24 mouse cellular contexts compared by ENCODE assay signal in genomic region chr12:41356040-41356439, GRCm38 (mm10).
DNase-seq lines count a peak whose midpoint lies in the region; ATAC-seq and TF ChIP-seq lines count a peak whose summit lies in the region.
"Had no signal": no experiment of that assay in that cellular context is flagged by ENCODE, and none has a peak within 500 bp of the region (broad histone marks: within the 10 kb centered on the region; RNA-seq: fewer than 3 reads in every experiment).

No protein-coding gene starts in this region.

- no peak overlapping the region for H3K27ac ChIP-seq in kidney, postnatal 0 days
- no peak overlapping the region for H3K27ac ChIP-seq in kidney, embryonic 16.5 days (ENCODE audit: low read length)
- H3K27ac ChIP-seq in intestine, embryonic 15.5 days = no peak overlapping the region
- H3K27ac ChIP-seq in liver, embryonic 12.5 days = no peak overlapping the region
- H3K27ac ChIP-seq: heart, embryonic 13.5 days; left cerebral cortex, adult 2 months; liver, embryonic 13.5 days; stomach, embryonic 15.5 days had no signal

- H3K9ac ChIP-seq in kidney, postnatal 0 days (ENCODE audit: low read depth, low read length) = no peak overlapping the region
- H3K9ac ChIP-seq in kidney, embryonic 16.5 days (replicated peaks; ENCODE audit: low read length) = no peak overlapping the region
- H3K9ac ChIP-seq in intestine, embryonic 15.5 days = no peak overlapping the region
- H3K9ac ChIP-seq in liver, embryonic 12.5 days = no peak overlapping the region
- H3K9ac ChIP-seq: heart, embryonic 13.5 days; liver, embryonic 13.5 days; stomach, embryonic 15.5 days had no signal

- WGBS in kidney, postnatal 0 days = 46% methylated on average over 3 of the region's 3 CpGs
- 56% methylated on average over 3 of the region's 3 CpGs for WGBS in kidney, embryonic 16.5 days
- 57% methylated on average over 3 of the region's 3 CpGs for WGBS in intestine, embryonic 15.5 days
- 55% methylated on average over 3 of the region's 3 CpGs for WGBS in liver, embryonic 12.5 days (ENCODE audit: insufficient replicate concordance)

- H3K4me2 ChIP-seq in kidney, postnatal 0 days (ENCODE audit: low read length) = no peak overlapping the region
- H3K4me2 ChIP-seq in kidney, embryonic 16.5 days (replicated peaks; ENCODE audit: low read depth, low read length) = no peak overlapping the region
- no peak overlapping the region for H3K4me2 ChIP-seq in intestine, embryonic 15.5 days (replicated peaks)
- H3K4me2 ChIP-seq in liver, embryonic 12.5 days = no peak overlapping the region
- H3K4me2 ChIP-seq: heart, embryonic 13.5 days; liver, embryonic 13.5 days; stomach, embryonic 15.5 days had no signal

- H3K4me3 ChIP-seq in kidney, postnatal 0 days (replicated peaks; ENCODE audit: low read depth, low read length) = no peak overlapping the region
- no peak overlapping the region for H3K4me3 ChIP-seq in kidney, embryonic 16.5 days (ENCODE audit: low read length)
- no peak overlapping the region for H3K4me3 ChIP-seq in intestine, embryonic 15.5 days (replicated peaks)
- no peak overlapping the region for H3K4me3 ChIP-seq in liver, embryonic 12.5 days
- H3K4me3 ChIP-seq: heart, embryonic 13.5 days; left cerebral cortex, adult 2 months; liver, embryonic 13.5 days; megakaryocyte, embryonic 14.5 days; stomach, embryonic 15.5 days had no signal

- peak; percentile 35 for DNase-seq in embryo, embryonic 10 days (ENCODE audit: low spot score)
- DNase-seq in embryo, embryonic 9.5 days (ENCODE audit: extremely low spot score) = no peak
- peak; percentile 59 for DNase-seq in kidney, postnatal 0 days (ENCODE audit: low spot score)
- peak; percentile 35 for DNase-seq in 3T3-L1 (ENCODE audit: low read depth, low spot score)
- DNase-seq in c-Kit-positive CD71-positive TER-119-negative erythroid progenitor cells, embryonic 14.5 days (ENCODE audit: low read depth) = peak; percentile 5
- DNase-seq: adrenal gland, adult 8-10 months; cerebellum, adult 11 months; gastrocnemius, postnatal 10 days; heart, adult 11 months; heart, postnatal 36 days; kidney, adult 8-10 months; kidney, postnatal 36 days; left cerebral cortex, postnatal 4 days; liver, embryonic 13.5 days; thymus, adult 18-20 months had no signal

- H3K4me1 ChIP-seq in kidney, postnatal 0 days (replicated peaks; ENCODE audit: insufficient read depth, low read length) = no peaks in the 10 kb centered on the region
- H3K4me1 ChIP-seq in kidney, embryonic 16.5 days (ENCODE audit: insufficient read depth, low read length) = no peaks in the 10 kb centered on the region
- H3K4me1 ChIP-seq in intestine, embryonic 15.5 days (replicated peaks) = no peaks in the 10 kb centered on the region
- H3K4me1 ChIP-seq in liver, embryonic 12.5 days = no peaks in the 10 kb centered on the region
- H3K4me1 ChIP-seq: heart, embryonic 13.5 days; liver, embryonic 13.5 days; megakaryocyte, embryonic 14.5 days; stomach, embryonic 15.5 days had no signal

- TF ChIP-seq CTCF in kidney, postnatal 0 days (IDR thresholded peaks at IDR 0.05; ENCODE audit: low read depth) = no peak

- no peaks in the 10 kb centered on the region for H3K36me3 ChIP-seq in kidney, postnatal 0 days (ENCODE audit: insufficient read depth, low read length)
- no peaks in the 10 kb centered on the region for H3K36me3 ChIP-seq in kidney, embryonic 16.5 days (ENCODE audit: insufficient read depth, low read length)
- H3K36me3 ChIP-seq in intestine, embryonic 15.5 days = no peaks in the 10 kb centered on the region
- H3K36me3 ChIP-seq in liver, embryonic 12.5 days = no peaks in the 10 kb centered on the region
- H3K36me3 ChIP-seq: G1E; heart, embryonic 13.5 days; liver, embryonic 13.5 days; stomach, embryonic 15.5 days had no signal

- no peaks in the 10 kb centered on the region for H3K27me3 ChIP-seq in kidney, postnatal 0 days (ENCODE audit: insufficient read depth, low read length)
- no peaks in the 10 kb centered on the region for H3K27me3 ChIP-seq in kidney, embryonic 16.5 days (ENCODE audit: insufficient read depth, low read length)
- no peaks in the 10 kb centered on the region for H3K27me3 ChIP-seq in intestine, embryonic 15.5 days (replicated peaks)
- no peaks in the 10 kb centered on the region for H3K27me3 ChIP-seq in liver, embryonic 12.5 days (replicated peaks)
- H3K27me3 ChIP-seq: heart, embryonic 13.5 days; liver, embryonic 13.5 days; megakaryocyte, embryonic 14.5 days; stomach, embryonic 15.5 days had no signal

- H3K9me3 ChIP-seq in kidney, postnatal 0 days (replicated peaks; ENCODE audit: low read length) = no peaks in the 10 kb centered on the region
- no peaks in the 10 kb centered on the region for H3K9me3 ChIP-seq in kidney, embryonic 16.5 days (ENCODE audit: low read length)
- H3K9me3 ChIP-seq in intestine, embryonic 15.5 days = no peaks in the 10 kb centered on the region
- no peaks in the 10 kb centered on the region for H3K9me3 ChIP-seq in liver, embryonic 12.5 days (replicated peaks)
- H3K9me3 ChIP-seq: heart, embryonic 13.5 days; liver, embryonic 13.5 days; megakaryocyte, embryonic 14.5 days; stomach, embryonic 15.5 days had no signal

- ATAC-seq in kidney, postnatal 0 days (replicated peaks; ENCODE audit: low FRiP score, low read depth) = no peak
- no peak for ATAC-seq in kidney, embryonic 16.5 days (ENCODE audit: low FRiP score, low TSS enrichment)
- no peak for ATAC-seq in intestine, embryonic 15.5 days
- no peak for ATAC-seq in liver, embryonic 12.5 days
- ATAC-seq: inflammation-experienced regulatory T-cells, adult 6 months had no signal
